Mouse (Mus musculus): ENCODE data around the gene Prkd2.
A peak's percentile ranks its signal among the peaks of the same experiment; 100 is the strongest.

- TF ChIP-seq CTCF (IDR thresholded peaks at IDR 0.05; ENCODE audit: borderline replicate concordance, control insufficient read depth, extremely low read depth, insufficient read depth, low read length, poor library complexity), result no peak
- peak; percentile 60; the same call in 1 of the 2 replicates for TF ChIP-seq POLR2A (IDR thresholded peaks at IDR 0.05; ENCODE audit: control insufficient read depth, extremely low read depth, insufficient read depth, low read length, poor library complexity)
Observed at GRCm38 (mm10) chr7:16845072-16845819, 2.5 kb downstream of the Prkd2 start.
